Mouse (Mus musculus): Measurements from ENCODE around the gene Stoml1. TPM values are rescaled to one million over a fixed set of nuclear protein-coding genes. Genes with fewer than 3 reads are reported as not detected.
A peak's percentile ranks its signal among the peaks of the same experiment; 100 is the strongest.

Gene Stoml1
- total RNA-seq, 2 experiments from 2014 or later = 71.8 to 76.7 TPM

- no peak for DNase-seq (ENCODE audit: low spot score in 2 of 2)
- intact Hi-C loops (cut with DNase I) = no loop called here
Measured at GRCm38 (mm10) chr9:58289090-58289489, 36.1 kb downstream of the Stoml1 start.

- intact Hi-C loops (cut with DNase I) = no loop called here
Measured at GRCm38 (mm10) chr9:58289901-58290300, 36.9 kb downstream of the Stoml1 start.

GRCm38 (mm10) chr9:58294527-58294926 lies 41.6 kb downstream of the Stoml1 start:
- intact Hi-C loops (cut with DNase I) = no loop called here

More at GRCm38 (mm10) chr9:58289901-58290300, 36.9 kb downstream of the Stoml1 start:
- no peak for DNase-seq (ENCODE audit: low spot score in 2 of 2)

GRCm38 (mm10) chr9:58295345-58295744 lies 42.4 kb downstream of the Stoml1 start:
- no peak for DNase-seq (ENCODE audit: low spot score in 2 of 2)
- intact Hi-C loops (cut with DNase I) = no loop called here

More at GRCm38 (mm10) chr9:58294527-58294926, 41.6 kb downstream of the Stoml1 start:
- DNase-seq (ENCODE audit: low spot score in 2 of 2) = no peak

GRCm38 (mm10) chr9:58295766-58296361 lies 42.9 kb downstream of the Stoml1 start:
- intact Hi-C loops (cut with DNase I) = no loop called here
- no peak for DNase-seq (ENCODE audit: low spot score in 2 of 2)

- intact Hi-C loops (cut with DNase I) = no loop called here
- no peak for DNase-seq (ENCODE audit: low spot score in 2 of 2)
Measured at GRCm38 (mm10) chr9:58297065-58297464, 44.1 kb downstream of the Stoml1 start.

- DNase-seq (ENCODE audit: low spot score in 2 of 2) = no peak
- intact Hi-C loops (cut with DNase I) = no loop called here
Measured at GRCm38 (mm10) chr9:58297961-58298477, 45.1 kb downstream of the Stoml1 start.

- DNase-seq (ENCODE audit: low spot score in 2 of 2) = no peak
- intact Hi-C loops (cut with DNase I) = no loop called here
Measured at GRCm38 (mm10) chr9:58299356-58299799, 46.4 kb downstream of the Stoml1 start.

- DNase-seq (ENCODE audit: low spot score in 2 of 2) = no peak
- intact Hi-C loops (cut with DNase I) = no loop called here
Measured at GRCm38 (mm10) chr9:58303115-58303514, 50.2 kb downstream of the Stoml1 start.

- intact Hi-C loops (cut with DNase I) = no loop called here
- no peak for DNase-seq (ENCODE audit: low spot score in 2 of 2)
Measured at GRCm38 (mm10) chr9:58303599-58304271, 50.8 kb downstream of the Stoml1 start.

GRCm38 (mm10) chr9:58305686-58306085 lies 52.7 kb downstream of the Stoml1 start:
- DNase-seq (ENCODE audit: low spot score in 2 of 2) = no peak
- intact Hi-C loops (cut with DNase I) = no loop called here

- intact Hi-C loops (cut with DNase I) = no loop called here
- DNase-seq (ENCODE audit: low spot score in 2 of 2) = peak in 1 of 2 experiments; percentile 89
Measured at GRCm38 (mm10) chr9:58308395-58308794, 55.4 kb downstream of the Stoml1 start.

- no peak for DNase-seq (ENCODE audit: low spot score in 2 of 2)
- intact Hi-C loops (cut with DNase I) = no loop called here
Measured at GRCm38 (mm10) chr9:58310043-58310660, 57.2 kb downstream of the Stoml1 start.

- intact Hi-C loops (cut with DNase I) = no loop called here
- DNase-seq (ENCODE audit: low spot score in 2 of 2) = no peak
Measured at GRCm38 (mm10) chr9:58311191-58311910, 58.4 kb downstream of the Stoml1 start.

Small RNA genes within 50 kb of the gene (microRNA-seq; reads per million reads assigned to microRNA genes)
- 0 reads per million in 2 experiments for gene Mir6385

Other genes with a start within 250 kb of the Stoml1 start
- 1 to 10 TPM; 5.2 to 5.7 TPM for gene Cyp11a1, start 246.8 kb upstream of the Stoml1 start, total RNA-seq (2021)
- gene Stra6, start 189.4 kb upstream of the Stoml1 start, total RNA-seq (2021) = 10 to 100 TPM in 1 of 2 experiments, 1 to 10 TPM in 1; 7.7 to 10.4 TPM
- 1 to 10 TPM in 1 of 2 experiments, under 1 TPM in 1; 0.42 to 1.3 TPM for gene Ccdc33, start 134.3 kb upstream of the Stoml1 start, total RNA-seq (2021)
- 10 to 100 TPM; 15.8 to 16.2 TPM for gene Islr, start 48.9 kb upstream of the Stoml1 start, total RNA-seq (2021)
- gene Islr2, start 48.8 kb upstream of the Stoml1 start, total RNA-seq (2021) = 10 to 100 TPM; 86.1 to 99.6 TPM
- 10 to 100 TPM; 12.2 to 13.6 TPM for gene Pml, start 3.4 kb upstream of the Stoml1 start, total RNA-seq (2021)
- 1 to 10 TPM; 3.4 to 3.8 TPM for gene Loxl1, start 60.0 kb downstream of the Stoml1 start, total RNA-seq (2021)
- not detected for gene Tbc1d21, start 117.3 kb downstream of the Stoml1 start, total RNA-seq (2021)
- gene Insyn1, start 235.4 kb downstream of the Stoml1 start, total RNA-seq (2021) = 100 to 1,000 TPM; 155 to 173 TPM